Mouse (Mus musculus) C2C12 (cell line): ENCODE measurements around the gene Cyp2s1.

Source experiments
- CEBPB ChIP-seq: IDR thresholded peaks from one replicate; pipeline ENCODE4 v1.6.1; 2011; ENCODE audit warnings: low read depth, mild to moderate bottlenecking, control low read depth, moderate library complexity
- CTCF ChIP-seq: IDR thresholded peaks from one replicate; pipeline ENCODE4 v1.5.1; 2011; ENCODE audit not compliant: control insufficient read depth, insufficient read depth, insufficient read length
- FOSL1 ChIP-seq: IDR thresholded peaks from one replicate; pipeline ENCODE4 v1.8.0; 2011; ENCODE audit warnings: mild to moderate bottlenecking, low read length; ENCODE audit not compliant: poor library complexity, insufficient read depth, severe bottlenecking
- MAX ChIP-seq: IDR thresholded peaks from one replicate; pipeline ENCODE4 v1.6.1; 2011; ENCODE audit warnings: mild to moderate bottlenecking, control low read depth
- MYOD1 ChIP-seq: IDR thresholded peaks from one replicate; pipeline ENCODE4 v1.6.1; 2011; ENCODE audit warnings: low read depth; ENCODE audit not compliant: control insufficient read depth, insufficient read length
- MYOG ChIP-seq: IDR thresholded peaks from one replicate; pipeline ENCODE4 v1.6.1; 2011; ENCODE audit not compliant: control insufficient read depth, insufficient read length; ENCODE audit errors: extremely low read depth
- USF1 ChIP-seq: IDR thresholded peaks from one replicate; pipeline ENCODE4 v1.6.1; 2011; ENCODE audit warnings: low read depth, mild to moderate bottlenecking, control low read depth, moderate library complexity

DNA sequence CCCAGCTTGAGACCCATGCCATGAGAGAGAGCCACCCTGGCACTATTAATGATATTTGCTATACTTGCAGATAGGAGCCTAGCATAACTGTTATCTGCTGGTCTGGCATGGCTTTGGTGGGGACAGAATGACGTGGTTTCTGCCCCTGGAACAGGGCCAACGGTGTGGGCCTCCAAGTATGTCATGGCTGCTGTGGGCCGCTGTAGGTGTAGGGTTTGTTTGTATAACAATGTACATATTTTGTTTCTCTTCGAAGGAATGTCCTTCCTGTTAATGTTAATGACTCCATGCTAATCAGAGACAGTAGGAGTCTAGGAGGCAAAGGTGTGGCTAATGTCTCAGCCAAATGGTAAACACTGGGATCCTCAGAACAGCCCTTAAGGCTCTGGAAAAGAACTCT lies 24.2 kb upstream of the Cyp2s1 start:
- TF ChIP-seq CTCF (no peak), USF1 (no peak), MYOG (no peak), CEBPB (no peak), MAX (no peak), MYOD1 (no peak), FOSL1 (no peak)
